Mouse (Mus musculus): ENCODE results near the gene Peli3.

The Peli3 gene

GRCm38 (mm10) chr19:4908107-4908506 is 34.8 kb downstream of the Peli3 start:
- DNase-seq, result peak; percentile 37

GRCm38 (mm10) chr19:4905979-4906794 is 36.7 kb downstream of the Peli3 start, which contains the start of gene Bbs1:
Gene Bbs1, minus strand, starts transcription at chr19:4906628.
- peak; percentile 83 for DNase-seq

- DNase-seq, result no peak
Measured at GRCm38 (mm10) chr19:4899888-4900287, 43.0 kb downstream of the Peli3 start.

- no peak for DNase-seq
Measured at GRCm38 (mm10) chr19:4898972-4899371, 44.0 kb downstream of the Peli3 start.

- DNase-seq, result no peak
Measured at GRCm38 (mm10) chr19:4896780-4897520, 46.0 kb downstream of the Peli3 start.

GRCm38 (mm10) chr19:4891798-4892197 is 51.1 kb downstream of the Peli3 start:
- no peak for DNase-seq

- no peak for DNase-seq
Measured at GRCm38 (mm10) chr19:4889791-4890190, 53.1 kb downstream of the Peli3 start.

GRCm38 (mm10) chr19:4883961-4884360 is 59.0 kb downstream of the Peli3 start:
- no peak for DNase-seq

Data from lung, postnatal 36 days (tissue).